Mouse (Mus musculus): ENCODE data around the gene Gm10188. TPM values are rescaled to one million over a fixed set of nuclear protein-coding genes. Genes with fewer than 3 reads are reported as not detected.

The Gm10188 gene
- polyA plus RNA-seq, 1 experiment from 2014 or later: not detected

DNA sequence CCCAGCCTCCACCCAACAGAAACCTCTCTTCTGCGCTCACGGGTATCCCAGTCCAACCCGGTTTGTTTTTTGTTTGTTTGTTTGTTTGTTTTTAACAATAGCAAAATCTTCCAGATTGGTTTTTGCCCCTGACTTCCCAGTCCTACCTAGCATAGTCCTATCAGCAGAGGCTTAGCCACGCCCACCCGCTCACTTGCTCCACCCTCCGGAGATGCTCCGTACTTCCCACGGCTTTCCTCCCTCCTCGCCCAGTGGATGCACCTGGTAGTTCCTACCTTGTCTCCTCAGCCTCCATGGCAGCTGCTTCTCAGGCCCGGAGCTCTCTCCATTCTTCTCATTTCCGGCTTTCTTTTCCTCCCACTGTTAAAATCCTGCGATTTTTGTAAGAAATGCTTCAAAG lies 4.0 kb upstream of the Gm10188 start:
- WGBS: 20% methylated on average over 12 of the region's 12 CpGs
- H3K27ac ChIP-seq (ENCODE audit: low read length): no peak overlapping the region
- H3K4me3 ChIP-seq (ENCODE audit: low read length): no peak overlapping the region
- no peak overlapping the region for H3K4me2 ChIP-seq (replicated peaks; ENCODE audit: low read depth, low read length)
- H3K4me1 ChIP-seq (ENCODE audit: insufficient read depth, low read length): peaks cover 5% of the 10 kb centered on the region; the same call in 1 of the 2 replicates
- no peaks in the 10 kb centered on the region for H3K36me3 ChIP-seq (ENCODE audit: insufficient read depth, low read length)
- ATAC-seq (ENCODE audit: low FRiP score, low TSS enrichment): 0 out of 2 replicates have a peak, but pooled peaks have one; percentile 49
- H3K27me3 ChIP-seq (ENCODE audit: insufficient read depth, low read length): no peaks in the 10 kb centered on the region
- H3K9ac ChIP-seq (replicated peaks; ENCODE audit: low read length): no peak overlapping the region
- H3K9me3 ChIP-seq (ENCODE audit: low read length): no peaks in the 10 kb centered on the region

DNA sequence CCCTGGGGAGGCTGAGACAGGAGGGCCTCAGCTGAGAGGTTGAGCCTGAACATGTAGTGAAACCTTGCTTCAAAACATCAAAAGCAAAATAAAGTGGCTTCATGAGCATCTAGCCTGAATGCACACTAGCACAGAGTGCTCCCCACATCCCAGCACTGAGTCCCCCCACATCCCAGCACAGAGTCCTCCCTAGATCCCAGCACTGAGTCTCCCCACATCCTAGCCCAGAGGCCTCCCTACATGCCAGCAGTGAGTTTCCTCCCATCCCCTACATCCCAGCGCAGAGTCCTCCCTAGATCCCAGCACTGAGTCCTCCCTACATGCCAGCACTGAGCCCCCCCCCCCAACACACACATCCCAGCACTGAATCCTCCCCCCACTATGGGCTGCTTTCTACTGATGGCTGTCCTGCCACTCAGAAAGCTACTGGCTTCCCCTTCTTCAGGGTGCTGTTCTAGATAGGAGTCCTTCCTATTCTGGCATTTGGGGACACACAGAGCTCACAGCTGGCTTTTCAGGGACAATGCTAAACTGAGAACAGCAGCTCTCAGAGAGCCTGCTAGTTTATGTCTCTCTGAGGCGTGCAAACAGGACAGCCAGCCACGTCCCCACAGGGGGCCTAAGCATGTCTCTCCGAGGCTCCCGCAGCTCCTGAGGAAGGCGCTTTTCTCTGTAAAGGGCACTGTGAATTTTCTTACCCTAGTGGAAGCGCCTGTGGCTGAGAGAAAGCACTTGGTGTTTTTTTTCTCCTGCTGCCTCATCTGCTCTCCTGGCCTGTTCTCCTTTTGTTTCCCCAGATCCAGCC lies 2.1 kb upstream of the Gm10188 start:
- Histone ChIP-seq H3K4me3 (ENCODE audit: low read length) (no peak overlapping the region), H3K4me2 (replicated peaks; ENCODE audit: low read depth, low read length) (no peak overlapping the region), H3K36me3 (ENCODE audit: insufficient read depth, low read length) (no peaks in the 10 kb centered on the region), H3K9ac (replicated peaks; ENCODE audit: low read length) (no peak overlapping the region), H3K27me3 (ENCODE audit: insufficient read depth, low read length) (no peaks in the 10 kb centered on the region), H3K27ac (ENCODE audit: low read length) (no peak overlapping the region), H3K4me1 (ENCODE audit: insufficient read depth, low read length) (peaks cover 5% of the 10 kb centered on the region; the same call in 1 of the 2 replicates), H3K9me3 (ENCODE audit: low read length) (no peaks in the 10 kb centered on the region)
- ATAC-seq (ENCODE audit: low FRiP score, low TSS enrichment): no peak
- WGBS: 62% methylated on average over 7 of the region's 7 CpGs

DNA sequence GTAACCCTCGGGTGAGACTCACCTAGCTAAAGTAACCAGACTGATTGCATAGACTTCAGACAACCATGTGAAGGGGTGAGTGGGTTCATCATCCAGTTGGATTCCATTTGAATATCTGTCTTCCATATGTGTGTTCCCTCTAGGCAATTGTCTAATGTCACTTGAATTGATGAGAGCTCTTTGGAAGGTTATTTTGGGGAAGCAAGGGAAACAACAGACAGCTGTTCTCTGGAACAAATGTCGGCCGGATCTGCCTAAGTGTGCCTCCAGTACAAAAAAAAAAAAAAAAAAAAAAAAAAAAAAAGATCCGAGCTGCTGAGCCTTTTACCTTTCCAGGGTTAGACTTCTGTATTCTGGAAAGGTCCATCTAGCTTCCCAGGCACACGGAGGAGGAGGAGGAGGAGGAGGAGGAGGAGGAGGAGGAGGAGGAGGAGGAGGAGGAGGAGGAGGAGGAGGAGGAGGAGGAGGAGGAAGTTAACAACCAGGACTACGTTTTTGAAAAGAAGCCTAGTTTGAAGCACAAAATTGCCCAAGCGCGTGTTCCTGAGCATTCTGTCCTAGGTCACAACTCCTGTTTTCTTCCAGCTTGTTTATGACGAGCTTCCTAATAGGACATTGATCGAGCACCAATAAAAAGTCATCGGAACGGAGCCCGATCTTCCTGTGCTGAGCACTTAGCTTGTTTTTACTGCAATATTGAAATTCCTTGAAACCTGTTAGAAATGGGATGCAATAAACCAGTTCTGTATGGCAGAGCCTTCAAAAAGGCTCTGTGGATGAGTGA lies 3.1 kb downstream of the Gm10188 start:
- Histone ChIP-seq H3K9ac (replicated peaks; ENCODE audit: low read length) (no peak overlapping the region), H3K4me2 (replicated peaks; ENCODE audit: low read depth, low read length) (no peak overlapping the region), H3K9me3 (ENCODE audit: low read length) (no peaks in the 10 kb centered on the region), H3K36me3 (ENCODE audit: insufficient read depth, low read length) (no peaks in the 10 kb centered on the region), H3K4me3 (ENCODE audit: low read length) (no peak overlapping the region), H3K4me1 (ENCODE audit: insufficient read depth, low read length) (no peaks in the 10 kb centered on the region), H3K27ac (ENCODE audit: low read length) (no peak overlapping the region), H3K27me3 (ENCODE audit: insufficient read depth, low read length) (peaks cover 7% of the 10 kb centered on the region; the same call in 1 of the 2 replicates)
- 66% methylated on average over 12 of the region's 13 CpGs for WGBS
- ATAC-seq (ENCODE audit: low FRiP score, low TSS enrichment): no peak

DNA sequence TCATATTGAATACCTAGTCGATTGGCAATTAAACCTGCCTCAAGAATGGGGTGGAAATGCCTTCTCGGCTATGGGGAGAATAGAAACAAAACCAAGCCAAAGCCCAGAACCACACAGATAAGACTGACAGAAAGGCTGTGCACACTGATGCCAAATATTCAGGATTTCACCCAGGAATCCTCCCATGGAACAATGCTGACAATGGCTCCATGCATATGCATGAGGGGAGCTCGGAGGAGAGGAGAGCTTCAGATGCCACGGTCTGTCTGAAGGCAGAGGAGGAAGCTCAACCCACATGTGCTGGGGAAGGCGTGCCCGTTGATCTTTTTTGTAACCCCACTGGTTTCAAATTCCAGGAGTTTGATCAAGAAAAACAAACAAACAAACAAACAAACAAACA lies 7.4 kb downstream of the Gm10188 start:
- no peak overlapping the region for H3K4me3 ChIP-seq (ENCODE audit: low read length)
- H3K36me3 ChIP-seq (ENCODE audit: insufficient read depth, low read length): no peaks in the 10 kb centered on the region
- ATAC-seq (ENCODE audit: low FRiP score, low TSS enrichment): no peak
- H3K27ac ChIP-seq (ENCODE audit: low read length): no peak overlapping the region
- no peaks in the 10 kb centered on the region for H3K4me1 ChIP-seq (ENCODE audit: insufficient read depth, low read length)
- H3K9me3 ChIP-seq (ENCODE audit: low read length): no peaks in the 10 kb centered on the region
- no peak overlapping the region for H3K4me2 ChIP-seq (replicated peaks; ENCODE audit: low read depth, low read length)
- no peak overlapping the region for H3K9ac ChIP-seq (replicated peaks; ENCODE audit: low read length)
- WGBS: 43% methylated on average over 6 of the region's 6 CpGs
- peaks cover 9% of the 10 kb centered on the region; the same call in 1 of the 2 replicates for H3K27me3 ChIP-seq (ENCODE audit: insufficient read depth, low read length)

DNA sequence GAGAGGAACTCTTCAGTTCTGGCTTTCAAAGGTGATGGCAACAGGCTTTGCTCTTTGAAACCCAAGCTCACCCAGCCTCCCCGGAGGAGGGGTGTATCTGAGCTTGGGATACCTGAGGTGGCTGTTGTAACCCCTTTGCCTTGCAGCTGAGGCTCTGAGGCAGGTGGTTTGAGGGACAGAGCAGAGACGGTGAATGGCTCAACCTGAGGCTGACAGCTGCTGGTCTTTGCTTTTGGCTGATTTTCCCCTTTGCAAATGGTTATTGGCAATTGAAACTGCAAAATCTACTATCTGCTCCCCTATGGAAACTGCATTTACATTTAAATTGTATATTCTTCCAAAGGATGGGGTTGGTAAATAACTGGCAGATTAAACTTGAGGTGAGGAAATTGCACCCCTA lies 7.9 kb downstream of the Gm10188 start:
- Histone ChIP-seq H3K36me3 (ENCODE audit: insufficient read depth, low read length) (no peaks in the 10 kb centered on the region), H3K9ac (replicated peaks; ENCODE audit: low read length) (no peak overlapping the region), H3K4me1 (ENCODE audit: insufficient read depth, low read length) (no peaks in the 10 kb centered on the region), H3K27me3 (ENCODE audit: insufficient read depth, low read length) (peaks cover 9% of the 10 kb centered on the region; the same call in 1 of the 2 replicates), H3K9me3 (ENCODE audit: low read length) (no peaks in the 10 kb centered on the region), H3K4me3 (ENCODE audit: low read length) (no peak overlapping the region), H3K4me2 (replicated peaks; ENCODE audit: low read depth, low read length) (no peak overlapping the region), H3K27ac (ENCODE audit: low read length) (no peak overlapping the region)
- 48% methylated on average over 2 of the region's 2 CpGs for WGBS
- no peak for ATAC-seq (ENCODE audit: low FRiP score, low TSS enrichment)

DNA sequence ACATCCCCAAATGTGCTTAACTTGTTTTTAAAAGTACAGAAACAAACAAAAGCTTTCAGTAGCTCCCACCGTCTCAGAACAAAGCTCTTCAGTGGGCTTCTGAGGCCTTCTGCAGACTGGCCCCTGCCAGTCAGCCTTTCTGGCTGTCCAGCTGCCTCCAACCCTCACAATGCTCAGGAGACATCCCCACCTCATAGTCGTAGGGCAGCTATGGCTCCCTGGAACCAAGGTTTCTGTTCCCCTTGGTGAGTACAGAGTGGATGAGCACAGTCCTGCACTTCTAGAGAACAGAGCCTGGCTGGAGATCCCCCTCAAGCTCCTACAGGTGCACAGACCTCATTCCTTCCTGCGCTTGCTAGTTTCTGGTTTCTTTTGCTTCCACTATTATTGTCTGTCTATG lies 13.3 kb downstream of the Gm10188 start:
- Histone ChIP-seq H3K36me3 (ENCODE audit: insufficient read depth, low read length) (no peaks in the 10 kb centered on the region), H3K4me1 (ENCODE audit: insufficient read depth, low read length) (peaks cover 8% of the 10 kb centered on the region; the same call in 1 of the 2 replicates), H3K27me3 (ENCODE audit: insufficient read depth, low read length) (peaks cover 12% of the 10 kb centered on the region; the same call in 1 of the 2 replicates), H3K4me2 (replicated peaks; ENCODE audit: low read depth, low read length) (no peak overlapping the region), H3K4me3 (ENCODE audit: low read length) (no peak overlapping the region), H3K9ac (replicated peaks; ENCODE audit: low read length) (no peak overlapping the region), H3K27ac (ENCODE audit: low read length) (no peak overlapping the region), H3K9me3 (ENCODE audit: low read length) (no peaks in the 10 kb centered on the region)
- 50% methylated on average over 3 of the region's 3 CpGs for WGBS
- no peak for ATAC-seq (ENCODE audit: low FRiP score, low TSS enrichment)

DNA sequence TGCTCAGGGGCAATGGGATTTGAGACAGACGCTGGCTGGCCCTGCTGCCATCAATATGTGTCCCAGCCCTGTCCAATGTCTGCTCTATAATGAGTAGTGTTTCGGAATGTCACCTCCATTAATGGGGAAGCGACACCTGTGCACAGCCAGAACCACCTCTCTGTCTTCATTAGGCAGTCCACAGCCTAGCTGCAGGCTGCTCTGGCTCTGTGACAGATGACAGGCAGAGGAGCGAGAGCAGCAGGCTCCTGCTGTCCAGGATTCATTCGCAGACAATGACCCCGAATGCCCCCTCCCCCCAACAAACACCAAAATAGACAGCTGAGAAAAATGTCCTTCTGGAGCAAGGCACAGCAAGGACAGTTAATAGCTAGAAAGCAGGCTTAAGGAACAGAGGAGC lies 16.5 kb downstream of the Gm10188 start:
- Histone ChIP-seq H3K4me1 (ENCODE audit: insufficient read depth, low read length) (peaks cover 12% of the 10 kb centered on the region), H3K27ac (ENCODE audit: low read length) (no peak overlapping the region)
- no peak for ATAC-seq (ENCODE audit: low FRiP score, low TSS enrichment)

DNA sequence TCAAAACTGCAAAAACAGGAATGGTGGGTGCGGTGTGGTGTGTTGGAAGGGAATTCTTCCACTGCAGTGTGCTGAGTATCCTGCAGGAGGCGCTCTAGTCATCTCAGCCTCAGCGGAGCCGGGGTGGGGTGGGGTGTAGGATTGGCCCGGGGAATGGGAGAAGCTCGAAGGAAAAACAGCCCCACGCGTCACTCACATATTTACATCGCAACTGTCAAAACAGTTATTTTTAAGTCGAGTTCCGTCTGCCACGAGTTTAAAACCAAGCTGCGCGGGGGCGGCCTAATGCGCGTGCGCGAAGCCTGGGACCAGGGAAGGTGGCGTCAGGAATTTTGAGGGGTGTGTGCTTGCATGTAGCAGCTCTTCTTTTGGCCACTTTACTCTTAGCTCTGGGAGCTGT lies 17.3 kb downstream of the Gm10188 start:
- Histone ChIP-seq H3K4me3 (ENCODE audit: low read length) (peak overlapping the region; percentile 37), H3K27ac (ENCODE audit: low read length) (no peak overlapping the region), H3K9me3 (ENCODE audit: low read length) (no peaks in the 10 kb centered on the region), H3K9ac (replicated peaks; ENCODE audit: low read length) (no peak overlapping the region), H3K27me3 (ENCODE audit: insufficient read depth, low read length) (peaks cover 12% of the 10 kb centered on the region; the same call in 1 of the 2 replicates), H3K4me2 (replicated peaks; ENCODE audit: low read depth, low read length) (peak overlapping the region; percentile 51), H3K4me1 (ENCODE audit: insufficient read depth, low read length) (peaks cover 12% of the 10 kb centered on the region), H3K36me3 (ENCODE audit: insufficient read depth, low read length) (no peaks in the 10 kb centered on the region)
- 4% methylated on average over 20 of the region's 20 CpGs for WGBS
- 0 out of 2 replicates have a peak, but pooled peaks have one; percentile 35 for ATAC-seq (ENCODE audit: low FRiP score, low TSS enrichment)

More for the DNA sequence above, 16.5 kb downstream of the Gm10188 start:
- H3K4me2 ChIP-seq (replicated peaks; ENCODE audit: low read depth, low read length): no peak overlapping the region
- H3K36me3 ChIP-seq (ENCODE audit: insufficient read depth, low read length): no peaks in the 10 kb centered on the region
- H3K9ac ChIP-seq (replicated peaks; ENCODE audit: low read length): no peak overlapping the region
- 41% methylated on average over 6 of the region's 6 CpGs for WGBS
- H3K9me3 ChIP-seq (ENCODE audit: low read length): no peaks in the 10 kb centered on the region
- H3K27me3 ChIP-seq (ENCODE audit: insufficient read depth, low read length): peaks cover 12% of the 10 kb centered on the region; the same call in 1 of the 2 replicates
- no peak overlapping the region for H3K4me3 ChIP-seq (ENCODE audit: low read length)

DNA sequence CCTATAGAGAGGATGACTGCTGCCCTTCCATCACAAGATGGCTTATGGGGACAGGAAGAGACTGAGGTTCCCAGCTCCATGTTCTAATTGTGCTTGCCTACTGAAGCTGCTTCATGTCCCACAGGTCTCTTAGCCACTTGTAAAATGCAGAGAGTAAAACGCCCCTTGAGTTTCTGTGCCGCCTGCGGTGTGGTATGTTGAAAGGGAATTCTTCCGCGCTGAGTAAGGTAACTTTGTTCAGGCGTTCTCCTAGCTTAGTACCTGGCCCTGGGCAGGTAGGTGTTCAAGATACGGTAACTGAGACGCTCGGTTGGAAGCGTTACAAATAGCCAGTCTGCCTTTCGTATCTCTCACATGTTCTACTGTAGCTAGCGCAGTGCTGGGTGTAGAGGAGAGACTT lies 17.9 kb downstream of the Gm10188 start:
- peaks cover 12% of the 10 kb centered on the region; the same call in 1 of the 2 replicates for H3K27me3 ChIP-seq (ENCODE audit: insufficient read depth, low read length)
- WGBS: 41% methylated on average over 12 of the region's 12 CpGs

More for the DNA sequence above, 17.9 kb downstream of the Gm10188 start:
- Histone ChIP-seq H3K9me3 (ENCODE audit: low read length) (no peaks in the 10 kb centered on the region), H3K4me1 (ENCODE audit: insufficient read depth, low read length) (peaks cover 12% of the 10 kb centered on the region), H3K9ac (replicated peaks; ENCODE audit: low read length) (no peak overlapping the region), H3K36me3 (ENCODE audit: insufficient read depth, low read length) (no peaks in the 10 kb centered on the region), H3K4me2 (replicated peaks; ENCODE audit: low read depth, low read length) (peak overlapping the region; percentile 51), H3K4me3 (ENCODE audit: low read length) (peak overlapping the region; percentile 37; the same call in 1 of the 2 replicates), H3K27ac (ENCODE audit: low read length) (no peak overlapping the region)
- ATAC-seq (ENCODE audit: low FRiP score, low TSS enrichment): 0 out of 2 replicates have a peak, but pooled peaks have one; percentile 36

Data from kidney, embryonic 16.5 days (tissue).